Mouse (Mus musculus): ENCODE measurements around the gene Efhd1.

- TF ChIP-seq CTCF (conservative IDR thresholded peaks at IDR 0.05; ENCODE audit: insufficient read depth, insufficient read length, low read depth, low read length) (no peak), POLR2A (IDR thresholded peaks at IDR 0.05; ENCODE audit: low read depth, low read length) (no peak)
Measured at GRCm38 (mm10) chr1:87230606-87231005, 33.6 kb upstream of the Efhd1 start.

Data from kidney, adult 2 months (tissue).